Mouse (Mus musculus) T-helper 2 cell (primary cell): ENCODE measurements at regions not wholly inside any gene's neighbourhood (a gene's known extent, or its start where the extent isn't known, plus 50 kb on each side); places are given as distances from the start of the nearest gene placed in this dataset.

Experiments
- in situ Hi-C: fragments of 300-600 bp; cut with MboI, MseI; formaldehyde crosslinking; loops from one replicate; pipeline ENCODE4 v1.15.1; 2025; ENCODE audit warnings: high pct_unique_total_duplicates

DNA sequence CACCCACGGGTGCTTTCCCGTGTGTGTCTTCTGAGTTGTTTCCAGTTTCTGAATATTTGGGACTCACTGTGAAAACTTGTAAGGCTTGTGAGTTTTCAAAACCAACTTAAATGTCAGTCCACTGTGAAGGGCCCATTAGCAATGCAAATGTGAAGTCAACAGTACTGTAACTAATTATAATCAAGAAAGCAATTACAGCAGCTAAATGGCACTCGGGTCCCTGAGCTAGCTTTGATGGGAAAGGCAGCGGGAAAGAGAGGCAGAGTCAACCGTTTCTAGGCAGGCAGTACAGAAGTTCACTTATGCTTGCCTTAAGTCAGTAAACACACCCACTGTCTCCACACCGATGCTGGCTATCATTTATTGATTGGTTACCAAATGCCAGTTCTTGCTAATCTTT lies 221.9 kb downstream of the Klf5 start:
- in situ Hi-C loops: no loop called here

DNA sequence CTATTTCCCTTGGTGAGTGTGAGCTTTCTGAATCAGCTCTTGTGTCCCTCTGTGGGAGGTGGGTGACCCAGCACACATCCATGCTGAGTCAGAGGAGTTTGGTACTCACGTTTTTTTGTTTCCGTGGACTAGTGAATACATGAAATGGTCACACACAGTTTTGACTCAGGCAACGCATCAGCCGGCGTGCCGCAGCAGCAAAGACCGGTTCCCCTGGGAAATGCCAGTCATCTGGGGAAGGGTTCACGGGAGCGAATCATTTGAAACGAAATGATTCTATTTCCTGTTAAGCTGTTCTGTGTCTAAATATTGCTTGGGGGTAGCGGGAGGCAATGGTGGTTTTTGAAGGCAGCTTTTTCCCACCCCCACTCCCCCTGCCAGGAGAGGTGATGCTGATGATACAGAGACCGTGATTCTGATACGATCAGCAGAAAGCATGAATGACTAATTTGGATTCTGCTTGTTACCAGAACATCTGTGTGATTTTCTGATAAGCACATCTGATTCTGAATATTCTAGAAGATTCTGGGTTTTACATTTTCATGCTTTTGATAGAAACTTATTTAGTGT lies 223.5 kb downstream of the Klf5 start:
- in situ Hi-C loops: no loop called here

DNA sequence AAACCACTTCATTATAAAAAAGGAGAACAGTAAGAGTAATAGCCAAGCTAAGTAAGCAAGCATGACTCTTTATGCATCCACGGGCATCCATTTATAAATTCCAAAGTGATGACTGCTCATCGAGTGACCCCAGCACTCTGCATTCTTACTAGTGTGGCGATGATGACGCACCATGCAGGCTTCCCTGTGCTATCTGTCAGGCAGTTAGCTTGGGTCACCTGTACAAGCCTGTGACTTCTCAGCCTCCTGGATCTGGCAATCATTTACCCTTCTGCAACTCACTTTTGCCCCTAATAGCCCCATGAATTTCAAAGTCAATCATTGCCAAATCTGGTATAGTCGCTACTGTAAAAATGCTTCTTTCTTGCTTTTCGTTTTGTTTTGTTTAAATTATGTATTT lies 237.3 kb downstream of the Klf5 start:
- in situ Hi-C loops: no loop called here

DNA sequence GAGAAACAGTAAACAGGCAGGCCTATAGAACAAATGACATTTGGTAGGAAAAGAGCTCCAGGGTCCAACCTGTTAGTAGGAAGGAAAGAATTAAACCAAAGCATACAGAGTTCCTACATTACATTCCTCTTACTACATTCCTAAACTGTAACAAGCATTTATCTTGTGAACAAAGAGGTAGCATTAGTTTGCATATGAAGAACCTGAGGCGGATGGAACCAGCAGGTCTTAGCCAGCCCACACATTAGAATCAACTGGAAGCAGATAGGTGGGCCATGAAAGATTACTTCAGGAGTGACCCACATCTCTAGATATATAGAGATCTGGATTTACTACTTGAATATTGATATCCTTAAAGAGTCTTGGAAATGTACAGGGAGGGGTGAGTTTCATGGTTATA lies 238.8 kb downstream of the Klf5 start:
- in situ Hi-C loops: no loop called here

DNA sequence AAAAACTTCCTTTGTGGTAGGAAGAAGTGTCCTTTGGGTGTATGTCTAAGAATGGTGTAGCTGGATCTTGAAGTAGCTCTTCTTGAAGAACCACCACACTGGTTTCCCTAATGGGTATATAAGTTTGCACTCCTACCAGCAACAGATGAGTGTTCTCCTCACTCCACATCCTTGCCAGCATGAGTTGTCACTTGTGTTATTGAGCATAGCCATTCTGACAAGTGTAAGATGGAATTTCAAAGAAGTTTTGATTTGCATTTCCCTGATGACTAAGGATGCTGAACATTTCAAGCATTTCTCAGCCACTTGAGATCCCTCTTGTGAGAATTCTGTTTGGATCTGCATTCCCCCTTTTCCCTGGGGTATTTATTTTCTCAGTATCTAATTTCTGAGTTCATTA lies 243.2 kb downstream of the Klf5 start:
- in situ Hi-C loops: no loop called here

DNA sequence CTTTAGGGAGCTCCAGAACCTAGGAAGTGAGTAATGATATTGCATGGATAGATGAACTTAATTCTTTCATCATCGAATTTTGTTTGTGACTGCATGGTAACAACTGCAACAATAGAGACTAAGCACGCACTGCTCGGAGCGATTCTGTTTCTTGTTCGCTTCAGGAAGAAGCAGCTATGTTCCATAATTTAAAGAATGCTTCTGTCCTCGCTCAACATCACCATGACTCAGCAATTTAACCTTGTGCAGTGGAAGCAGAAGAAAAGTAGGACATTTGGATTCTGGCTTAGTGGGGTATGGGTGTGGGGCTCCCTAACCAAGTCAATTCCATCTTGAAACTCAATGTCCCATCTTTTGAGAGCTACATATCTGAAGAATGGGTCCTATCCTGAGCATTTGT lies 249.4 kb downstream of the Klf5 start:
- in situ Hi-C loops: no loop called here

DNA sequence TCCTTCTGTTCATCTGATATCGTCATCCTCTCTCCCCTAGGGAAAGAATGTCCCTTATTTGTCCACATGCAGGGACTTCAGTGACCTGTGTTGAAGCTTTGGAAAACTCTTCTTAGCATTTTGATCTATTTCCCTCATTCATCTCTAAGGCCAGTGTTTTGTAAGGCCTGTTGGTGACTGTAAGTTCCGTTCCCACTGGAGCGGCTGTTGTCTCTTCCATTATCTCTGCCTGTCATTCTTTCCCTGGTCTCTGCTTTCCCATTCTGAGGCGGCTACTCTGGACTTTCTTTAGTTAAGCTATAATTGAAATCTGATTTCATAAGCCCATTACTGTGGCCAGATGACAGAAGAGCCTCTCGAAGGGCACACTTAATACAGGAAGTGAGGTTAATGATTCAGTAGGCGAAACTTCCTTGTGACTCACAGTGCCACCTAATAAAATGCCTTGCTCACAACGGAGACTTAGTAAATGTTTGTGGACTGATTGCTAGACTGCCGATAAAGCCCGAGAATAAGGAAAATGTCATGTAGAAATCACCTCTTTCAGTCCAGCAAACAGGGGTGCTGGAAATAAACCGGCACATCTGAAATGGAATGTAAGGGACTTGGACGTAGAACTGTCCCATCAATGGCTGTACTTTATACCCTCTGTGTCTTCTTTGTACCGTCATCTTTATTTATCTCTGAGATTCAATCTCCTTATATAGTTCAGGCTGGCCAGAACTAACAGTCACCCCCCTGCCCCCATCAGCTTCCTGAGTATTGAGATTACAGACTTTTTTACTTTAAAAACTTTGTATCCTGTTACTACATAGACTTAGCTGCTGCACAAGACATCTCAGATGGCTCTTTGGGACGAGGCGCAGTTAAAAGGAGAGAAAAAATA lies 250.1 kb downstream of the Klf5 start:
- in situ Hi-C loops: no loop called here

DNA sequence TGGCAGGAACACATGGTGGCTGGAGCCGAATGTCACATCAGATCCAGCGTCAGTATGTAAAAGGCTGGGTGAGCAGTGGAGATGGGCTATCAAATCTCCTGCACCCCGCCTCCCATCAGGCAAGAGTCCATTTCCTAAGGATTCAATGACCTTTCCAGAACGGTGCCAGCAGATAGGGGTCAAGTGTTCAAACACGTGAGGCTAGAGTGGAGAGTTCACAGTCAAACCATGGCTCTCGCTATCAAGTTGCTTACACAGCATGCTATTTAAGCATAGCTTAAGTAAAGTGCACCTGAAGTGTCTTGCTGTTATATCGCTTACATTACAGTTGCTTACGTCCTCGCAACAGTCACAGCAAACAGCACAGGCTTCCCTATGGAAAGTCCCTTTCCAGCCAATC lies 265.5 kb downstream of the Klf5 start:
- in situ Hi-C loops: no loop called here

DNA sequence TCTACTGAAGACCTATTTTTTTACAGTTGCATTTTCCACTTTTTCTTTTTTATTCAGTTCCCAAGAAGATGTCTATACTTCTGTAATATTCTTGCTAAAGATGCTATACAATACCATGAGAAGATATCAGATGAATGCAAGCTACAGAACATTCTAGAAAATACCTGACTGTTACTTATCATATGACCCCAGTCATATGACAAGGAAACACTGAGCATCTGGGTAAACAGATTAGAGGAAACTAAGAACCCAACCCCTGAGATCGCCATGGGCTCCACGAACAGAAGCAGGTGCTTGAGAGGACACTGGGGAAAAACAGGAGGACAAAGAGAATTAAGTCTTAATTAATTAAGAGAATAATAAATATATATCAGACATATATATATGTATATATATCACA lies 275.7 kb downstream of the Klf5 start:
- in situ Hi-C loops: no loop called here

DNA sequence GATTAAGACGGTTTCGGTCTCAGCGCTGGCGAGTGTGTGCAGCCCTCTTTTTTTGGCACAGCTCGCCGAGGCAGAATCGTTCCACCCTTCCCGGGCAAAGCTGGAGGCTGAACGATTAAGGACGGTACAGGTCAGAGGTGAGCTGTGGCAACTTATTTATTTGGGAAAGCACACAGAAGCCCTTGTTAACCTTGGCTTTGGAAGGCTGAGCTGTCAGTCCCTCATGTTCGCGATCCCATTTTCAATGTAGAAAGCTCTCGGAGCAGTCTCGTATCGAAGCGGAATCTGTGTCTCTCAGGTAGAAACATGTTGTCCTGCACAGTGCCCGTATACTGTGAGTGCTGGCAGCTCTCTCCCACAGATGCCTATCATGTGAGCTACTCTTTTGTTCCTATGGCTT lies 280.2 kb downstream of the Klf5 start:
- in situ Hi-C loops: no loop called here

DNA sequence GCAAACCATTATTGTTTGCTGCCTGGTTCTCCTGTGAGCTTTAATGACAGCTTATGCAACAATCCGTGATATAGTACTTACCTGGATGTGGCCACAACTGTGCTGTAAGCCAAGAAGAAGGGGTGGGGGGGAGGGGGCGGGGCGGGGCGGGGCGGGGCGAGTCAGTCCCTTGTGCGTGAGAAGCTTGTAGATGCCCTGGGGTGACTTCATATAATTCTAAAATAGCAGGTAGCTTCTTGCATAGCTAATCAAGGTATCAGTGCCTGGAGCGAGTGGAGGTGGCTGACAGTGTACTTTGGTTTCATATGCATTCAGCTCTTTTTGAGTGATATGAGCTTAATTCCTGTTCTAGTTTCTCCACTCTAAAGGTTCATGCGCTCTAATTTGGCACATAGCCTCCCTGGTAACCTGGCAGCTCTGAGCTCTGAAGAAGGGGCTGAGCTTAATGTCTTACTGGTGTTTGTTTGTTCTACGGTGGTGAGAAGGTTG lies 280.8 kb downstream of the Klf5 start:
- in situ Hi-C loops: no loop called here

DNA sequence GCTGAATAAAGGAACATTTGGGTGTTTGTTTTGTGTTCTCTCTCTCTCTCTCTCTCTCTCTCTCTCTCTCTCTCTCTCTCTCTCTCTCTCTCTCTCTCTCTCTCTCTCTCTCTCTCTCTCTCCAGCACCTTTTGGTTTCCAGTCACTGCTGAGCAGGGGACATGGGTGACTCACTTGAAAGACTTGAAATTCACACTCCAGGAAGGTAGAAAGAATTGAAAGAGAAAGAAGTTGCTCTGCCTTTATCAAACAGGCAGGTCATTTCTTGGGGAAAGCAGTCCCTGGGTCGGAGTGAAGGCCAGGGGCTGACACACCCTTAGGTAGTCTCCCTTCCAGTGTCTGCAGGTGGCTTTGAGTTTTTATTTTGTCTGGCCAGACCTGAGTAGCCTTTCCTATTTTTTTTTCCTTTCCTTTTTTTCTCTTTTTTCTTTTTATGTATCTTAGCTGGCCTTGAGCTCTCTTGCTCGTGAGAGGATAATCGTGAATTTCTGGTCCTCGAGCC lies 281.3 kb downstream of the Klf5 start:
- in situ Hi-C loops: loop anchor here (10.0 kb wide), 1 partner anchor 765 kb away; no protein-coding TSS in a partner anchor

DNA sequence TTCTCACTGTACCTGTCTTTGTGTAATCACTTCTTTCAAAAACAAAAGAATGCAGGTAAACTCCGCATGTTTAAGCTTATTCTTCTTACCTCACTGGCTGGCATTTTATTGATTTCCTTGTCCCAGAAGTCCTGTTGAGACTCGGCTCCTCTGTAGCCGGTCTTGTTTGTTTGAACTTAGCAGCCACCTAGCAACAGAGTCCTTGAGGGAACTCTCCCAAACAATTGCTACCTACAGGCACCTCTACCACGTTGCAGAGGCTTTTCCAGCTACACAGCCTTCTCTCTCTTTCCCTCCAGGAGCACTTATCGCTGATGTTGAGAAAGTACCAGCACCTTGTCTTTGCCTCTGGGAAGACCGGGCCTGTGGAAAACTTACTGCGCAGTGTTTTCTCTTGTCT lies 285.7 kb downstream of the Klf5 start:
- in situ Hi-C loops: loop anchor here (10.0 kb wide), 1 partner anchor 761 kb away; no protein-coding TSS in a partner anchor

DNA sequence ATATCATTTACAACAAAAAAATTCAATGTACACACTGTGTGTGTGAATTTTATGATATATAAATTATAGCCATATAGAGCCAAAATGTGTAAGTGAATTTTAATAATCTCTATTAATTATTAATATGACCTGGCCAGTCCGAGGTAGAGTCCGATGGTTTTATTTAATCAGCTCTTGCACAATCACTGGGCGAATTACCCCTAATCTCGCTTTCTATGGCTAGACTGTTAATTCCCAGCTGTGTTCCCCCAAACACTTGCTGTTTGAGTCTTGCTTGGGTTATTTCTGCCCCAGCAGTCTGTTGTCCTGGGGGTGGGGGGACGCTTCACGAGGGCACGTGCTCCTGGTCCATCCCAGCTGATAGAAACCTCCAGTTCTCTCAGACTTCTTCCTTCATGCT lies 287.5 kb downstream of the Klf5 start:
- in situ Hi-C loops: loop anchor here (10.0 kb wide), 1 partner anchor 759 kb away; no protein-coding TSS in a partner anchor

DNA sequence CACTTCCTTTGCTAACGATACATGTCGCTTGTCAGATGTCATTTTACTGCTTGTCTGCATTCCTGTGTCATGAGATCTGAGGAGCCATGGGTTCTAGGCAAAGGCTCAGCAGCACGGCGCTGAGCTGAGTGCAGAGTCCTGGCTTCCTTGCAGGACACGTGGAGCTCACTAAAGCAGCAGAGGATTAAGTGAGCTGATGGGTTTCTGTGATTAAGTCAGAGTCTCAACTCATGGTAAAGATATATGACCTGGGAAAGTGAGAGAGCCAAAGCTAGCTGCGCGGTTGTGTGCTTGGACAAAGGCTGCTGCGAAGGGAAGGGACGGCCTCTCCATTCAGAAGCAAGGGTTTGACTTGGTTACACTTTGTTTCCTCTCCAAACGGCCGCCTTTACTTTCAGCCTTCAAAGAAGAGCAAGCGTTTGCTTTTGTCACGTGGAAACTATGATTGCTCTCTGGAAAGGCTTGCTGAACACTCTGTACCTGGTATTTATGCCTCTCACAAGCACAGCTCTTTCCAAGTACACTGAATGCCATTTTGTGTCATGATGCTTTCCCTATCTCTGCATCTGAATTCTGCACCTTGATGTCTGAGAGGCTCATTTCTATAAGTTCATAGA lies 292.5 kb downstream of the Klf5 start:
- in situ Hi-C loops: no loop called here

DNA sequence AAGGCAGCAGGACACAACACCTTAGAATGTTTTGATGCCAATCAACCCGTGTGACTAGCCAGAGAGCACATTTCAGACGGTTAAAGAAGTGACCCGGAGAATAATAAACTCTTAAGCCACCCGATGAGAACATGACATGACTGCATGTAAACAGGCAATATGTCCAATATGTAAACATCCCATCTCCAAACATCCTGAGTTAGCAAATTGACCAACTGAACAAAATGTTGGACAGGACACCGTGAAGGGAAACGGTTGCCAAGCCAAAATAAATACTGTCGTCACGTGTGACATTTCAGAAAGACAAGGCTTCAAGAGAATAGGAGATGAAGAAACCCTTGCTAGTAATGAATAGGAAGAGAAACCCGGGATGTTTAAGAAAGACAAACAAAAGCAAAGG lies 294.4 kb downstream of the Klf5 start:
- in situ Hi-C loops: no loop called here

DNA sequence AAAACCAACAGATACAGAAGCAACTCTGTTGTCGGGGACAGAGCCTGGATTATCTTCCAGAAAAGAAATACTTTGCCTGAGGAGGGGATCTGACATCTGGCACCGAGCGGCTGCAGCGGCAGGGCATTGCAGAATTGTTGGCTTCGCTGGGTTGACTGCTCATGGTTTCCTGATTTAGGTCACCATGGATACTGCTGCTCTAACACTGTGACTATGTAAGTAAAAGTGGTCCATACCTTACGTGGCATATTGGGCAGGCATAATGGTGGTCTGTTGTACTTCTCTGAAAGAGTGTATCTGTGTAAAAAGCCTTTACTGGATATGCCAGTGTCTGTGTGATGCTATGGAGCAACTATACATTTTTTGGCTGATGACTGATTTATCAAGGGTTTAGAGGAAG lies 295.4 kb downstream of the Klf5 start:
- in situ Hi-C loops: no loop called here

DNA sequence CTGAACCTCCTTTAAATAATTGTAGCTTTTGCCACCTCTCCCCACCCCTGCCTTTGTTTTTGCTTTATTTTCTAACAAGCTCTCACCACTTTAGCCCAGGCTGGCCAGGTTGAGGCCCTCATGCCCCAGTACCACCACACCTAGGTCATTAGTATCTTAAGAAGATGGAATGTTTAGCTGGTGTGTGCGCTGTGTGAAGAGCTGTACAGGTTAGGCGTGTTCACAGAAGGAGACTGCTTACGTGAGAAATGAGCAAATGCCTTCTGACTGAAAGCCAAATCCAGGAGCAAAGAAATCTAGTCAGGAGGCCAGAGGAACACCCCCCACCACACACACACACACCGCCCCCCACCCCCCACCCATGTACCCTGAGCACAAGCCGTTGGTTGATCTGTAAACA lies 303.4 kb downstream of the Klf5 start:
- in situ Hi-C loops: loop anchor here (10.0 kb wide), 1 partner anchor 113 kb away; no protein-coding TSS in a partner anchor

DNA sequence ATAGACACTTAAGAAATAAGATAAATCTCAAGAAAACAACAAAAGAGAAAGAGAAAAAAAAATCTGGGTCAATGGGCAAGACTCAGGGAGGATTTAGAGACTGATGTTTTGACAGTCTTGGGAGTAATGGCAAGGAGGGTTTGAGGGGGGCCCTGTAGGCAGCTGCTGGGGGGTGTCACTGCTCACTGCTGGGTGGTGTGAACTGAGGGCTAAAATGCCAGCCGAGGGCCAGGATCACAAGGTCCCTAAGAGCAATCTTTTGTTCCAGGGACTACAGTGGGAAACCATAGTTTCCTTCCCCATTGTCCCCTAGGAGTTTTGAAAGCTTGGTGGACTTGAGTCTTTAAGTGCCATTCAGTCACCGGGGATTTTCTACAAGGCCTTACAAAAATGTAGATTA lies 304.8 kb downstream of the Klf5 start:
- in situ Hi-C loops: loop anchor here (10.0 kb wide), 1 partner anchor 112 kb away; no protein-coding TSS in a partner anchor

DNA sequence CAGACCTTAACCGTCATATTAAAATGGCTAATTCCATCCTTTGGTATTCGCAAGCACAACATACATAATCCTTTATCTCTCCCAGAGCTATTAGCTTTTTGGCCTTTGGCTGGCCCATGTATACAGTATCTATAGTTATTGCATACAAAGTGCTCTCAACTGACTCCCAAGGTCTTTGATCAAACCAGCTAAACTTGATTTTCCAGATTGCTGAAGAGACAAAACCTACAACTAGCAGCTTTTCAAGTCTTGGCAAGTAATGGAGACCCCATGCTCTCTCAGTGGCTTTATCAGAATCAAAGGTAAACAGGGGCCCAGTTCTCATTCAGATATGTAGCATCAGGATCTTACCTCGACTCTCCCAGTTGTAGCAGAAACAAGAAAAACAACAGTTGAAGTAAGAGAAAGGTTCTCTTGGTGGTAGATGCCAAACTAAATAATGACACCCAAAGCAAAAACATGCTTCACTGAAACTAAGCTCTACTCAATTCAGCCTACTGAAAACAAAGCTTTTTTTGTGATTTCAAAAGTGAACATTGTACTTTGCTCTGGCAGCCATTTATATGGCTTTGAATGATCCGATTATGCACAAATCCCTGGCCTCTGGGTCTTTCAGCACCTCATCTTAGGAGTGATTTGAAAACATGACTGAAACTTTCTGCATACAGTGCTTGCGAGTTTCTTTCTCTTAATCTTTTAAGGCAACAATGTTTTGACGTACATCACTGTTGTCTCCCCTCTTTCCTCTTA lies 307.0 kb downstream of the Klf5 start:
- in situ Hi-C loops: loop anchor here (10.0 kb wide), 1 partner anchor 109 kb away; no protein-coding TSS in a partner anchor

DNA sequence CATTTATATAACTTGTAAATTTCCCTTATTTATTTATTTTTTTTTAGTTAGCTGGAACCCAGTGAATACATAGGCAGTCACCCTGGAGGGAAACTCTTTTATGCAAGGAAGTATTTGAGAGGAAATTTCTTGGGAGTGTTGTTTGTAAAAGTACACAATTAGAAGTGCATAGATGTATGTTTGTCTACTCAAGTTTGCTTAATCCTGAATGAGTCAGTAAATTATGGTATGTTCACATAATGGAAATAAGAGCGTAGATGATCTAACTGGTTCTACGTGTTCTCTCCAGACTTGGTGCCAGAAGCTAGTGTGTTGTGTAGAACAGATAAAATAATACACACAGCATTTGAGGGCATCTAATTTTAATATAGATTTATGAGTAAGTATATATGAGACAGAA lies 310.5 kb downstream of the Klf5 start:
- in situ Hi-C loops: loop anchor here (10.0 kb wide), 1 partner anchor 106 kb away; no protein-coding TSS in a partner anchor
